Mouse (Mus musculus) bone marrow, adult 2 months (tissue): Measurements from ENCODE around the gene Tm2d3.

ENCODE experiments used
- CTCF ChIP-seq: fragments of 200-500 bp; IDR thresholded peaks from 2 replicates; pipeline ENCODE4 v1.5.1; 2011; ENCODE audit warnings: low read length, control low read depth; ENCODE audit not compliant: control insufficient read depth, insufficient read depth
- POLR2A ChIP-seq: fragments of 200-500 bp; IDR thresholded peaks from 2 replicates; pipeline ENCODE4 v1.6.1; 2011; ENCODE audit warnings: low read depth, mild to moderate bottlenecking, control low read depth, low read length, borderline replicate concordance; ENCODE audit not compliant: control insufficient read depth

DNA sequence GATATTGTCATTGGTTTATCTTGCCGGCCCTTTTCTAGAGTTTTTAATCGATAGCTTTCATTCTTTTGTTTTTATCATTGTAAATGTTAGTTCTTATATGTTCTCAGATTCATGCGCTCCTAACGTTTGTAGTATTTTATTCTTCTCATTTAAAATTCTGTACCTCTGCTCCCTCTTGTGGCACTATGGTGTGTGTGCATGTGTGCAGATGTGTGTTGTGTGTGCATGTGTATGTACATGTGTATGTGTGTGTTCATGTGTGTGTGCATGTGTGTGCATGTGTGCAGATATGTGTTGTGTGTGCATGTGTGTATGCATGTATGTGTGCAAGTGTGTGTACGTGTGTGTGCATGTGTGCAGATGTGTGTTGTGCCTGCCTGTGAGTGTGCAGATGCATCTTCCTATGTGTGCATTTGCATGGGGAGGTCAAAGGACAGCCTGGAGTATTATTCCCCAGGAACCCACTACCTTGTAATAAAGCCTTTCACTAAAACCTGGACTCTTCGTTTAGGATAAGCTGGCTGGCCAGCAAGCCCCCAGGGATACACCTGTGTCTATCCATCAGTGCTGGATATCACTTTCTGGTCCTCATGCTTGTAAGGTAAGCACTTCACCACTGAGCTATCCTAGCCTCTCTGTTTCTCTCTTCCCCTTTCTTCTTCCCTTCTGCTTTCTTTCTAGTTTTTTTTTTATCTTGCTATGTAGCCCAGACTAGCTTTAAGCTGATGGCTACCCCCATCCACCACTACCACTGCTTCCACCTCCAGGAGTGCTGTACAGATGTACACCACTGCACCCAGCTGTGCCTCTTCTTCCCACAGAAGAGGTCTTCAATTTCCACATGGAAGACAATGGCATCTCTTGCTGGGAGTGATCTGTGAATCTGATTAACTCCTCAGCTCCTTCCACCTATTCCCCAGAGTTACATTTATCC, 48.3 kb upstream of the Tm2d3 start:
- TF ChIP-seq POLR2A (no peak), CTCF (no peak)
